Mouse (Mus musculus): Measurements from ENCODE around the gene Akap13. TPM values are rescaled to one million over a fixed set of nuclear protein-coding genes. Genes with fewer than 3 reads are reported as not detected.
A peak's percentile ranks its signal among the peaks of the same experiment; 100 is the strongest.
"Not testable (repeated sequence)": the region's sequence is repeated elsewhere in the genome, so short reads cannot be mapped to it uniquely, and the experiment has no call there.

Akap13 gene
- total RNA-seq, 2 experiments from 2014 or later, result 65.5 to 73.5 TPM

DNA sequence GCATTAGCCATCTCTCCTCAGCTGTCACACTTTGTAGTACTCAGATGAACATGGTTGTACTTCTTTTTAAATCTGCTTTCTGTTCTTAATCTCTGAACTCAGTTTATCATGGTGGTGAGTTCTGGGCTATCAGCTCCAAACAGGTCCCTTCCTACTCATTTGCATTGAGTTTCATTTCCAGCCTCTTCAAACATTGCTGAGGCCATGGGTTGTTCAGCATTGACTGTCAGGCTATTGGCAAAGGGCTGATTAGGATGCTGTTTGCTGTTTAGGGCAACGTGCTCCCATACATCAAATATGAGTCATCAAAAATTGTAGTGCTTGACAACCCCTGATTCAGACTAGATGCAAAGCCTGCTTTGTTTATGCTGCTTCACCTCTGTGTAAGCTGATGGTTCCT lies 268.7 kb downstream of the Akap13 start:
- DNase-seq, result no peak

DNA sequence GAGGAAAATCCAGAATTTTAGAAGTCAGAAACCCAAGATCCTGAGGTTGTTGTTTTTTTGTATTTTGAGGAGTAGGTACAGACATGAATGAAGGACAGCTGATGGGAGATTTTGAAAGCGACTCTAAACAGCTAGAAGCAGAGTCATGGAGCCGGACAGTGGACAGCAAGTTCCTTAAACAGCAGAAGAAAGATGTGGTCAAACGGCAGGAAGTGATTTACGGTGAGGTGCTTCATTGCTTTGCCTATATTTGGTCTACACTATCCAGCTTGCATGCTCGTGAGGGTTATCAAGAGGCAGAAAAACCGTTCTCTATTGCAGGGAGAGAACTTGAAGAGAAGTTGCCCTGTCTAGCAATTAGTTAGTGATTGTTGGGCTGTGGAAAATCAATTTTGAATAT lies 270.6 kb downstream of the Akap13 start:
- no peak for DNase-seq

DNA sequence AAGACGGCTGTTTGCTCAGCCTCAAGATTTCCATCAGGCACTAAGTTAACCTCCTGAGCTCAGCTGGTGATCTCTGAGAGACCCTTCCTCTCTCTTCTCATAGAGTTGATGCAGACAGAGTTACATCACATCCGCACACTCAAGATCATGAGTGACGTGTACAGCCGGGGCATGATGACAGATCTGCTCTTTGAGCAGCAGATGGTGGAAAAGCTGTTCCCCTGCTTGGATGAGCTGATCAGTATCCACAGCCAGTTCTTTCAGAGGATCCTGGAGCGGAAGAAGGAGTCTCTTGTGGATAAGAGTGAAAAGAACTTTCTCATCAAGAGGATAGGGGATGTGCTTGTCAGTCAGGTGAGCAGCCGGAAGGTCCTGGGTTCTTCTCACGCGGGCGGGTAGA lies 271.5 kb downstream of the Akap13 start:
- DNase-seq, result no peak

DNA sequence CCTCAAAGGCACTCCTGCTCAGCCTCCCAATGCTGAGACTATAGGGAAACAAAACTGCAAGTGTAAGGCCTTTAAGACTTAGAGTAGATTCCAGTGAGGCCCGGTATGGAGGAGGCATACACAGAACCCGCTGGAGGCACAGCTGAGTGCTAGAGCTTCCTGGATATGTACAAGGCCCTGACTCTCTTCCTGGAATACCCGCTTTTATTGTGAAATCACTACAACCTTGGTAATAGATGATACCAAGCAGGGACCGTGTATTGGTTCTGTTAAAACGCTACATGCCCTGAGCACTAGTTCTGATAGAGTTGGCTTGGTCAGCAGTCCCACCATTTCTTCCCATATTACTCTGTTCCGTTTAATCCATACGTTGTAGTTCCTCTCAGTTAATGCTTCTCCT lies 274.3 kb downstream of the Akap13 start:
- no peak for DNase-seq

DNA sequence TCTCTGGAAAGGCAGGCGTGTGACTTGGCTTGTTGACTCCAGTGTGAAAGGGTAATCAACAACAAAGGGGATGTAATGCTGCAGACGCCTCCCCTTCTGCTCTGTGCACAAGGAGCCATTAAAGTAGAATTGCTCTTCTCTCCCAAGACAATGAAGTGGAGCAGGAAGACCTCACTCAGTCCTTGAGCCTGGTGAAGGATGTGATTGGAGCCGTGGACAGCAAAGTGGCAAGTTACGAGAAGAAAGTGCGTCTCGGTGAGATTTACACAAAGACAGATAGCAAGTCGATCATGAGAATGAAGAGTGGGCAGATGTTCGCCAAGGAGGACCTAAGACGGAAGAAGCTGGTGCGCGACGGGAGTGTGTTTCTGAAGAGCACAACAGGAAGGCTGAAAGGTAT lies 274.9 kb downstream of the Akap13 start:
- DNase-seq, result no peak

DNA sequence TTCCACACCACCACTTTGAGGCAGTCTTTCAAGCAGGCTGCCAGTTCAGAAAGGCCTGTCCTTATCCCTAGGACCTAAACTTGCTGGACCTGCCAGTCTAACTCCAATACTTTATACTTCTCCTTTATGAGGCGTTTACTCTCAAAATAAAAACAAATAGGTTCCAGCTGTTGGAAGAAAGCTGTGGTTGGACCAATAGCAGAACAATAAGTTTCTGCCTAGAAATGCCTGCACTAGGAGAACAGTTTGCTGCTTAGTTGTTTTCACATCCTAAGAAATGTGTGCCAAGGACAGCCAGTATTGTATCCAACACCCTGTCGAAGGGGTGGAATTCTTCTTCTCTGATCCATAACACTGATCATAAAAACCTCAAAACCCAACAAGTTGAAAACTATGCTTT lies 276.6 kb downstream of the Akap13 start:
- no peak for DNase-seq

DNA sequence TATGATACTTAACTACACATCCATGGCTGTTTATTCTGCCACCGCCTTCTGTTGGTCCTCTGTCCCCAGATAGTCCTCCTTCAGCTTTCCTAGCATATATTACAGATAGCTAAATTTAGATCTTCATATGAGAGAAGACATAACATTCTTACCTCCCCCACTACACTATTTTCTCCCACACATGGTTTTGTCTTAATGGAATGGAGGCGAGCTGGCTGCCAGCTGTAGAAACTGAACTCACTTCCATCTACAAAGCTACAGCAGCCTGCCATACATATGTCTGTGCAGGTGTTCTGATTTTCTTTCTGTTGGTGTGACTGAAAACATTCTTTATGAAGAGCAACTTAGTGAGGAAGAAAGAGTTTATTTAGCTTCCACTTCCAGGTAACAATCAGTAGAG lies 277.8 kb downstream of the Akap13 start:
- DNase-seq, result no peak

DNA sequence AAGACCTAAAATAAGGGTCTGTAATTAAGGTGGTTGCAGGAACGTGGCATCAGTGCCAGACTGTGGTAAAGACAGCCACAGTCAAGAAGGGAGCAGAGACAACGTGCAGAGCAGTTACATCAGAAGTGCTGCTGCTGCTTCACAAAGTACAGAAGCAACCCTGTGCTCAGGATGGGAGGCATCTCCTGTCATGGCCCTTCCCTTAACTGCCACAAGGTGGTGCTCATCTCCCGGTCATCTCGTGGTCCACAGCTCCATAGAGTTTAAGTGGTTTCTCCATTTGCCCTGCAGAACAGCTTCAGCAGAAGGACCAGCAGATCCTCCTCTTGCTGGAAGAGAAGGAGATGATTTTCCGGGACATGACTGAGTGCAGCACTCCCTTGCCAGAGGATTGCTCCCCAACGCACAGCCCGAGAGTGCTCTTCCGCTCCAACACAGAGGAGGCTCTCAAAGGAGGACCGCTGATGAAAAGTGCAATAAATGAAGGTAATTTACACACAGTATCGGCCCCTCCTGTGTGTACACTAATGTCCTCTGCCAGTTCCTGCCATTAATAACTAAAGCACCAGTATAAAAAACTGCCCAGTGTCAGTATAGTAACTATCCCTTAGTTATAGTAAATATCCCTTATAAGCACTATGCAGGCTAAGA lies 283.9 kb downstream of the Akap13 start:
- DNase-seq, result peak; percentile 49

DNA sequence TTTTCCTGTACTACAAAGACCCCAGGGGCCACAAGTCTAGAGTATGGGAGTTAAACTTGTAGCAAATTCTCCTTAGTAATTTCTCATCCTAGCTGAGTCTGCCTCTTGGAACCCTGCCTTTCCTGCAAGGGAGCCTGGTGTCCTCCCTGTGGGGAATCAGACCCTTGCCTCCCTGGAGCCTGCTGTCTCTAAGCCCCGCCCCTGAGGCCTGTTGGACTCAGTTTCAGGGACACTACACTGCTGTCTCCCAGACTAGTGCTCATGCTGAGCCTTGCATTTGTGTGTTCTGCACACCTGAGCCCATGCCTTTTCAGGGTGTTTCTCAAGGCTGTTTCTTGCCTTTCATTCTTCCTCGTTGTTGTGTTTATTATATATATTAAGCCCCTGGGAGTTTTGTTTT lies 289.2 kb downstream of the Akap13 start:
- no peak for DNase-seq

DNA sequence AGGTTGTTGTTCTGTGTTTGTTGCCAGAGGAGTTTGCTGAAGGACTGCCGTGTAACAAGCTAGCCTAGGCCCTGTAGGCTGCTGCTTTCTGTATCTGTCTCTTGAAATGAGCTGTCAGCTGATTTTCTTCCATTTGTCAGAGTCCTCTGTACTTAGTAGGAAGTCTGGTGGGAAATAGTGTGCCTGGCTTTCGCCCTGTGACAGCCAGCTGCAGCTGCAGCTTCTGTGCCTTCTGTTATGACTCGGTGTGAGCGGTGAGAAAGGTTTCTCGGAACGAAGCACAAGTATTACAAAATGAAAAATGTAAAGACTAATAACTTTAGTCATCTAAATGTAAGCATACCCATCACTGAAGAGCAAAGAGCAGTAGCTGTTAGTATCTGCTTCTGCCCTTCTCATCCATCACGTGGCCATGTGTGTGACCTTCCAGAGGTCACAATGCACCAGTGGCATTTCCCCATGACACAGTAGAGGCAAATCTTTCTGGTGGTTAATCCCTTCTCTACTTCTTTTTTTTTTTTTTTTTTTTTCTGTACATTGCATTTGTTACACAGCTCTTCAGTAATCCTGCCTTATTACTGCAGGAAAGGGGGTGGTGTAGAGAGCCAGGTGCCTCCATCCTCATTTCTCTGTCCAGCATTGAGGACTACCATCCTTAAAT lies 289.8 kb downstream of the Akap13 start:
- DNase-seq, result no peak

DNA sequence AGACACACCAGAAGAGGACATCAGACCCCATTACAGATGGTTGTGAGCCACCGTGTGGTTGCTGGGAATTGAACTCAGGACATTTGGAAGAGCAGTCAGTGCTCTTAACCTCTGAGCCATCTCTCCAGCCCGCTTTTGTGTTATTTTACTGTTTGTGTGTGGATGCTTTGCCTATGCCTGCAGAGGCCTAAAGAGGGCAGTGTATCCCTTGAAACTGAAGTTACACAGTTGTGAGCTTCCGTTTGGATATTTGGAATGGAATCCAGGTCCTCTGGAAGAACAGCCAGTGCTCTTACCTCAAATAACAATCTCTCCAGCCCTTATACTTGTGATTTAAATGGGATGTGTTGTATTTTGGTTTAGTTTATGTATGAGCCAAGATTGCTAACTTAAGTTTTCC lies 290.6 kb downstream of the Akap13 start:
- DNase-seq, result not testable (repeated sequence)

DNA sequence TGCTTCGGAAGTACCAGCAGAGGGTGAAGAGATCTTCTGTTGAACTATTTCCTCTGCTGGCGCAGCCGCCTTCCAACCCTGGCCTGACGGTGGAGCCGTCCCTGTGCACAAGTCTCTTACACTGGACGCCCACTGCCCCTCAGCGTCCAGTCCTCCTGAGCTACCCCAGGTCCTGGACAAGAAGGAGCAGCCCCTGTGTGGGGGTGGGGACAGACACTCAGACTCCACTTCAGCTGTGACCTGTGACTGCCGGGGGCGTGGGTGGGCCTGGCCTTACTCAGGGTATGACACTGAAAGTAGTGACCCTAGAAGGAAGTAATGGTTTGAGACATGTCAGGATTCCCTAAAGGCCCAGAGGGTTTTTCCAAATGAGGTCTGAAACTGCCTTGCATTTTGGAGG lies 295.2 kb downstream of the Akap13 start:
- no peak for DNase-seq

DNA sequence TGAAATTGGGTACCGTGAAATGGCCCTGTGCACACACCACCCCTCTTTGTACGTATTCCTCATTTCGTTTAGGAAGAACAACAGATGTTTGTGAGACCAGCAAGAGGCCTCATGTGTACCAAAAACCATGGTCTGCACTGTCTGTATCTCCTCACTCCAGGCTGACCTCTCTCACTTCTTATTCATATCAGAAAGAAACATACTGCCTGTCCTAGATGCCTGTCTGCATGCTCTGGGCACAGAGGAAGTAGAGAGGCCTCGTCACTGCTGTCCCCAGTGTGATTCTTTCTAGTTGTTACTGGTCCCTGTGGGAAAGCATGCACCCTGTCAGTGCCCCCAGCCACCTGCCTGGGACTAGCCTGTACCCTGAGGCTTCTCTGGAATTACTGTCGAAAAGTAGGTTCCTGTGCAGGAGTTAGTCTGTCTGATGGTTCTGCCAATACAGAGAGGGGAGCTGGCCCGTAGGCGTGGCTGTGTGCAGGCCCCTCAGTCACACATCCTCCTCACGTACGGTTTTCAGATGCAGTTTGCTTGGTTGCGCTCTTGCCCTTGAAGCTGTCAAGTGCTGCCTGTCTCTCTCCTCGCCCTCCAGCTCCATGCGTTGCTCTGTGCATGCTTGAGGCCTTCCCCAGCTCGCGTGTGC lies 295.9 kb downstream of the Akap13 start:
- DNase-seq, result no peak

DNA sequence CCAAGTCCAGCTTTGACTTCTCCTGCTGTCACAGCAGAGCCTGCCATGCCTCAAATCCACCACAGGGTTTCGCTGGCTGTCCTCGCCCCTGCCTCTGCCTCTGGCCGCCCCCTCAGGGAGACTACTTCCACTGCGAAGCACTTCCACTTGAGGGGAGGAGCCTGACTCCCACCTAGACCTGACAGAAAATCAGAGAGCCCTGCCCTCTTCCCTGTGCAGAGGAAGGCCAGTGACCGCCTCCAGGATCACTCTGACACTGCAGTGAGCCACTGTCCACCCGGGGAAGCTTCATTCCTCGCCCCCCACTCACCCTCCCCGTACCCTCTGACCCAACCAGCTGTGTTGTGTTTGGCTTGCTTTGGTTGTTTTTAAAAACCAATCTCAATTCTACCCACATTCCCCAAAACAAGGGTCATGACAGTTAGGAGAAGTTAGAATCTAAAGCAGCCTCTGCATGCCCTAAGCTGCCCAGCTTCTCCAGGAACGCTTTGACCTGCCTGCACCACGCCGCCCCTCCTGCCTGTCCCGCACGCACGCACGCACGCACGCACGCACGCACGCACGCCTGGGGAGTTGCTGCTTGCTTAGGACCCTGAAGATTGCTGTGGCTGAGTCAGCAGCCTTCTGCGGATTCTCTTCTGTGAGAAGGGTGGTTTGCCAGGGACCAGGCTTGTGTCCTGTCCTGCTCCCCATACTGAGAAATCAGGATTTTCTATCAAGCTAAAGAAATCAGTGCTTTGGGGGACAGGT lies 297.3 kb downstream of the Akap13 start:
- DNase-seq, result no peak

DNA sequence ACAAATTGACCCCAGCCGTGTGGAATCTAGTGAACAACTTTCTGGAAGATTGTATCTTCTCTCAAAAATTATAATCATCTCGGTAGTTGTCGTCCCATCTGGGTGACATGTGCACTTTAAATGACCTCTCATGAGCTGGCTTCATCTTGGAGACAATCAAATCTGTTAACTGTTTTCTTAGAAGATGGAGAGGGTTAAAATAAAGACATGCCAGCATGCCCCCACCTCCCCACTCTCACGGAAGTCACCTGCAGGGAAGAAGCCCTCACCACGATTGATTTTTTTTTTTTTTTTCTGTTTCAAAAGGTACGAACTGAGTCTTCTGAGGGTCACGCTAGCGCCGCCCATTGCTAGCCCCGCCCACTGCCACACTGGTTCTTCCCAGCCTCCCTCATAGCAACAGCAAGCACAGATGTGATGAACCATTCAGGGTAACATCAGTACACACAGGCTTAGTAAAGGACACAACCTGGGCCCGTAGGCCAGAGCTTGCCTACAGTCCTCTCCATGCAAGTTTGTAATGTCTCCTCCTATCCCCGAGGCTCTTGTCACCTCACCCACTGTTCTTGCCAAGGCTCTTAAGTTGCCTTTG lies 298.0 kb downstream of the Akap13 start:
- DNase-seq, result no peak

DNA sequence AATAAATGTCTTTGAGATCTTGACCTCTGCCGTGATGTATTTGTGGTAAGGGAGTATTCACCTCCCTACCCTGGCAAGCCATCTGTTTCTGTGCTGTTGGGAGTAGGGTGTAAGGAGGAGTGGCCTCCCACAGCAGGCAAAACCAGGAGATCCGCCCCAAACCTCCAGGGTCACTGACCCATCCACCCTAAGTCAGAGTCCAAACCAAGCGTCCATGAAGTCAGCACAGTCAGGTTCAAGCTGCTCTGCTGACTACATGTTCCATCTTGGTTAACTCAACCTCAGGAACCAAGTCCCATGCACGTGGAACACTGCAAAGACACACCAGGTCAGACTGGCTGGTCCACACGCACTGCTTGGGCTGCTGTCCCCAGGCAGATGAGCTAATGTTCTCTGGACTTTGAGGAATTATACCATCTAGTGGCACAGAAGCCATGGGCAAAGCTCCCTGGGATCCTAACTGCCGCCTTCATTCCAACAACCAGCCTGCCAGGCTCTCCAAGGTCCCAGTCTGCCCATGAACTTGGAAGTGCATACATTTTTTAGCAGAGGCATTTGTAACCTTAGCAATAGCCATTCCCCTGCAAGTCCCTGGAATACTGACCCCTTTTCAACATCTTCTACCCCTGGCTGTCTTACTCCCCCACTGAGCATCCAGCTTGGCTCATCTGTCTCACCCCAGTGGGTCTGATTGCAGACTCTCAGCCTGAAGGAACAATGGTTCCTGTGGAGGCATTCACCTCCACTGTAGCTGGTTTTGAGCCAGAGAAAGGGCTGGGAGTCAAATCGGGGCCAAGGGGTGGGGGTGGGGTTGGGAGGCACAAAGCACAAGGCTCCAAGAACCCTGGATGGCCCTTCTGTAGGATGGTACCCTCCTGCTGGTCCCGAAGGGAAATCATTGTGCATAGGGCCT lies 299.5 kb downstream of the Akap13 start:
- no peak for DNase-seq

DNA sequence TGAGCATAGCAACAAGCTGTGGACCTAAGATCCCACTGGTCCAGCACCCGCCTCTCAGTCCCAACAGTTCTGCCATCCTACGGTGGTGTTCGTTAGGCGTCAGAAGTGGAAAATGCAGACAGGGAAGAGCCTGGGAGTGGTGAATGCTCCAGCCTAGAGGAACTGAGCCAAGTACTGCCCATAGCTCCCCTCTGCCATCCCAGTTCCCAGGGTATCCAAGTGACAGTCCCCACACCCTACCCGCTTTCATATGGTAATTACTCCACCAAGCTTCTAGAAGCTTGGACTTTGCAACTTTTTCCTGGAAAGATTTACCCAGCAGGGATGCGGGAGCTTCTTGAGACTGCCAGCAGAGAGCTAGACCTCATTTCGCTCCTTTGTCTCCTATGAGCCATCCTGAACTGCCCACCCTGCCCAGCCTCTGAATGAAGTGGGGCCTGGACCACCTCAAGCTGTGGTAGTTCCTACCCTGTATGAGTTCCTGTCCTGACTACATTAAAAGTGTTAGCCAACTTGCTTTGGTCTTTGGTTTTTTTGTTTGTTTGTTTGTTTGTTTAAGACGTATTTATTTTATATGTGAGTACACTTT lies 300.6 kb downstream of the Akap13 start:
- DNase-seq, result no peak

DNA sequence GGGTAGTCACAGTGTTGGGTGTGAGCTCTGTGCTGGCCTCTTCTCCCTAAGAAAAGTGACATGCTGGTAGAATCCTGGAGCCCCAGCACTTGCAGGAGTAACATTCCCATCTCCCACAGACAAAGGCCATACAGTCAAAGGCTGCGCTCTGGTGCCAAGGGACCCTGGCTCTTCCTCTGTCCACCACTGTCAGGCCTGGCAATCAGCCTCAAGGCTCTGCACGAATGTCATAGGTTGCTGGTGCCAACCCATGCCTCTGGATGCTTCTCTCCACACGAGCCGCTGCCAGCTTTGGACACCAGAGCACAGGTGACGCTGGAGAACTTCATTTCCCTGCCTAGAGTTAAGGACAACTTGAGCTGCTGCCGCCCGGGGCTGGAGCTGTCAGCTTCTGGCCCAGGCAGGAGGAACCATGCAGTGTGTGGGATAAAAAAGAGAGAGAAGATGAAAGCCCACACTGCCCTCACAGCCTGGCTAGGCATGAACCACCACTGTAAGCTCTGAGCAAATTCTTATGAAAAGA lies 304.7 kb downstream of the Akap13 start:
- DNase-seq, result no peak

DNA sequence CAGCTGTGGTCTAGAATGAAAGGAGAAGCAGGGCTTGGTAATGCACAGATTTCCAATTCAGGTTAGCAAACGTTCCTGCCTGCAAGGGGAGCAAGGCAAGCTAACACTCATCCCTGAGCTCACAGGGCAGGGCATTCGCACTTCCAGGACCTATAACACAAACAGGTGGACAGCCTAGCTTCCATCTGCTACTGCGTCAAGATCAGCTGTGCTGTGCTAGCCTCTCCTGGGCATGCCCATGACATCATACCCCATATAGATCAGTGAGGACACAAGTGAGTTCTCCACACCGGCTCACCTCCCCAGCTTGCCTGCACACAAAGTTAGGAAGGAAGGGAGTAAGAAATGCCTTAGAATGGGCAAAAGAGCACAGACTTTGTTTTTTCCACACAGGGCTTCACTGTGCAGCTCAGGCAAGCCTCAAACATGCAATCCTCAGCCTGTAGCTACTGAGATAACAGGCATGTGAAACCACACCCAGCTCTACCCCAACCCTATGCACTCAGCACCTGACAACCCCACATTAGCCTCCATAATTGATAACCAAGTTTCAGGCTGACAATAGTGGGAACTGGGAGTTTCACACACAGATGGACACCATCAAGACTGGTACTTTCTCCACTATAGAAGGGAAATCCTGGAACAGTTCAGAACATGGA lies 305.5 kb downstream of the Akap13 start:
- not testable (repeated sequence) for DNase-seq

DNA sequence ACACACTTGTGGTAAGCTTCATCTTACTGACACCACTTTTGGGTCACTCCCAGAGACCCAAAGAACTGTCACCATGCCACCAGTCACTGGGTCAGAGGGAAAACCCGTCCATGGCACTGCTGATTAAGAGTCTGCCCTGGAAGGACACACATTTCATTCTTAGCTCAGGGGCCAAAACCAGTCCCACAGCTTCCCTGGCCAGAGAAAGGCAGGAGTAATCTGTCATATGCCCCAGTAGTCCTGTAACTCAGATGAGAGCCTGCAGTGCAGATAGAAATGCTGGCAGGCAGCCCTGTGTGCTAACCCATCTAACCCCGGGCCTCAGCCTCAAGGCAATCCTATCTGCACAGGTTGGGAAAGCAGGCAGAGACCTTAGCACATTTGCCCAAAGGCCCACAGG lies 306.9 kb downstream of the Akap13 start:
- DNase-seq, result not testable (repeated sequence)
